Mouse (Mus musculus) neural tube, embryonic 13.5 days (tissue): Measurements from ENCODE around the gene Zfp566. TPM values are rescaled to one million over a fixed set of nuclear protein-coding genes. Genes with fewer than 3 reads are reported as not detected.

ENCODE experiments used
- ATAC-seq: fragments of 200-750 bp; cut with Nextera tagmentation; 2 replicates; pipeline ENCODE4 v1.8.0; 2017; ENCODE audit warnings: low read depth, mild to moderate bottlenecking, moderate TSS enrichment, moderate library complexity
- H3K27ac ChIP-seq: fragments of 300-500 bp; sonication (generic); replicated peaks from 2 replicates; pipeline ENCODE4 v1.5.1; 2015; ENCODE audit warnings: moderate library complexity, mild to moderate bottlenecking, inconsistent platforms
- H3K27me3 ChIP-seq: fragments of 300-500 bp; sonication (generic); 2 replicates; pipeline ENCODE4 v1.6.1; 2015; ENCODE audit warnings: mild to moderate bottlenecking, inconsistent platforms
- H3K36me3 ChIP-seq: fragments of 300-500 bp; sonication (generic); 2 replicates; pipeline ENCODE4 v1.6.1; 2015; ENCODE audit warnings: mild to moderate bottlenecking, inconsistent platforms
- H3K4me1 ChIP-seq: fragments of 300-500 bp; sonication (generic); replicated peaks from 2 replicates; pipeline ENCODE4 v1.6.1; 2015; ENCODE audit warnings: inconsistent platforms
- H3K4me2 ChIP-seq: fragments of 300-500 bp; sonication (generic); 2 replicates; pipeline ENCODE4 v1.6.1; 2015; ENCODE audit warnings: inconsistent platforms, mild to moderate bottlenecking, moderate library complexity
- H3K4me3 ChIP-seq: fragments of 300-500 bp; sonication (generic); 2 replicates; pipeline ENCODE4 v1.5.1; 2015; ENCODE audit warnings: mild to moderate bottlenecking, inconsistent platforms
- H3K9ac ChIP-seq: fragments of 300-500 bp; sonication (generic); 2 replicates; pipeline ENCODE4 v1.6.1; 2015; ENCODE audit warnings: moderate library complexity, mild to moderate bottlenecking, inconsistent platforms
- H3K9me3 ChIP-seq: fragments of 300-500 bp; sonication (generic); 2 replicates; pipeline ENCODE4 v1.6.1; 2016; ENCODE audit warnings: inconsistent platforms
- WGBS: fragments of 180-500 bp; shearing (Covaris S2); methylation state at CpG from one replicate; pipeline ENCODE4 v1.1.7; 2015; 5-methylcytosine and 5-hydroxymethylcytosine counted together
- microRNA-seq: library from miRNA; unstranded; fragments of <30 nt; microRNA quantifications from one replicate; pipeline ENCODE4, GENCODE M21; 2016
- polyA plus RNA-seq: library from polyadenylated mRNA; unstranded; fragments of >200 nt; fragmentation: Nextera tagmentation; extraction: Ambion mirVana; gene quantifications from 2 replicates; pipeline ENCODE4 v1.2.1, GENCODE M21; 2015

Zfp566 gene
- polyA plus RNA-seq, 1 experiment from 2014 or later, result 16.2 TPM

DNA sequence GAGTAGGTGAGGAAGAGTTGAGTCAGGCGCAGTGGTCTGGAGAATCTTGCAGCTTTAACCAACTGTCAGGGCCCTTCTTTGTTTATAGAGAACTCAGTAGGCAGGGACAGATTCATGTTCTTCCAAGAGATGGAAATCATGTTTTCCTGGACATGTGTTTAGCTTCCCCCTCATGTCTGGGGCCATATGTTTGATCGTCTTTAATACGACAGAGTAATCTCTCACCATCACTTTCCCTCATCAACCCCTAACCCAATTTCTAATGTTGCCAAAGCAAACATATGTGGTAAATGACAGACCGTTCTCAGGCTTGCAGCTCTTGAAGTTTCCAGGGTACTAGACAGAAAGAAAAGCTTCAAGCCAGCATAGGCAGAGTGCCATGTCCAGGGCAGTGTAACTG is 42.2 kb downstream of the Zfp566 start:
- no peak overlapping the region for H3K9ac ChIP-seq
- no peak overlapping the region for H3K27ac ChIP-seq
- ATAC-seq, result no peak
- no peak overlapping the region for H3K4me3 ChIP-seq
- no peak overlapping the region for H3K4me2 ChIP-seq
- WGBS, result 95% methylated on average over 4 of the region's 4 CpGs
- H3K9me3 ChIP-seq, result no peaks in the 10 kb centered on the region
- peaks cover 14% of the 10 kb centered on the region; the same call in 1 of the 2 replicates for H3K36me3 ChIP-seq
- peaks cover 15% of the 10 kb centered on the region for H3K4me1 ChIP-seq
- H3K27me3 ChIP-seq, result no peaks in the 10 kb centered on the region

DNA sequence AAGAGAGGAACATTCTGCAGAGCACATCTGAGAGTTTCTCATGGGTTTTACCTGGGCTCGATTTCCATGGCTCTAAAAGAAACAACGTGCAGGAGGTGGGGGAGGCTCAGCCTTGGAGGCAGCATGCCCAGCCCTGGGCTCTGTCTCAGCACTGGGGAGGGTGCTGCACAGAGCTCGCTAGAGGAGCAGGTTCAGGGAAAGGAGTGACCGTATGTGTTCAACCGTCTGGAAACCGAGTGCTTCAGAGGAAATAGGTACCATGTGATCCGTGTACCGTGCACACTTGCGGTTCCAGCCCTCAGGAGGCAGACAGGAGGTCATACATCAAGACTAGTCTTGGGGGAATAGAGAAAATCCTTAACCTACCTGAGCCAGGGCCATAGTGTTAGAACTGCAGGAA is 46.0 kb downstream of the Zfp566 start:
- no peak for ATAC-seq
- 60% methylated on average over 9 of the region's 9 CpGs for WGBS
- H3K27ac ChIP-seq, result no peak overlapping the region
- H3K4me3 ChIP-seq, result no peak overlapping the region
- H3K4me1 ChIP-seq, result no peaks in the 10 kb centered on the region
- peaks cover 36% of the 10 kb centered on the region for H3K36me3 ChIP-seq
- no peaks in the 10 kb centered on the region for H3K27me3 ChIP-seq
- no peak overlapping the region for H3K4me2 ChIP-seq
- no peaks in the 10 kb centered on the region for H3K9me3 ChIP-seq
- no peak overlapping the region for H3K9ac ChIP-seq

- H3K36me3 ChIP-seq, result peaks cover 30% of the 10 kb centered on the region
- H3K9me3 ChIP-seq, result no peaks in the 10 kb centered on the region
- no peaks in the 10 kb centered on the region for H3K27me3 ChIP-seq
- H3K4me1 ChIP-seq, result no peaks in the 10 kb centered on the region
- H3K4me3 ChIP-seq, result no peak overlapping the region
- no peak for ATAC-seq
- H3K4me2 ChIP-seq, result no peak overlapping the region
- H3K9ac ChIP-seq, result no peak overlapping the region
- H3K27ac ChIP-seq, result no peak overlapping the region
- 94% methylated on average over 12 of the region's 12 CpGs for WGBS
These were observed 56.0 kb downstream of the Zfp566 start for GRCm38 (mm10) chr7:30034331-30034730.

DNA sequence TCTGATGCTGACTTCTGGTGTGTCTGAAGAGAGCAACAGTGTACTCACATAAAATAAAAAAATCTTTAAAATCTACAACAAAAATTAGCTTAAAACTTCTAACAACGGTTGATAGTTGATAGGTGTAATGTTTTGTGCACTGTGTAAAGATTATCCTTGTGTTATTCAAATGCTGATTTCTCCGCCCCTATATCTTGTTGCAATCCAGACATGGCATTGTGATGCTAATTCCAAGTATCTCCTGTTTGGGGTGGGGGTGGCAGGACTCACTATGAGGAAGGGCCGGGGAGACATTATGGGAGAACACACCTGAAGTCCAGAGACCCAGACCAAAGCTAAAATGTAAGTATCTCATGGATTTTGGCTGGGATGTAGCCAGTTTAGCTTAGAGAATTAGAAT is 58.9 kb downstream of the Zfp566 start:
- Histone ChIP-seq H3K27ac (no peak overlapping the region), H3K27me3 (no peaks in the 10 kb centered on the region), H3K36me3 (peaks cover 18% of the 10 kb centered on the region), H3K4me1 (no peaks in the 10 kb centered on the region), H3K9ac (no peak overlapping the region), H3K9me3 (no peaks in the 10 kb centered on the region), H3K4me3 (no peak overlapping the region), H3K4me2 (no peak overlapping the region)
- ATAC-seq, result no peak
- 71% methylated on average over 3 of the region's 3 CpGs for WGBS

GRCm38 (mm10) chr7:30030677-30031076 is 59.6 kb downstream of the Zfp566 start:
- no peak for ATAC-seq
- Histone ChIP-seq H3K4me2 (no peak overlapping the region), H3K9me3 (no peaks in the 10 kb centered on the region), H3K9ac (no peak overlapping the region), H3K4me1 (no peaks in the 10 kb centered on the region), H3K27me3 (no peaks in the 10 kb centered on the region), H3K27ac (no peak overlapping the region), H3K4me3 (no peak overlapping the region), H3K36me3 (peaks cover 21% of the 10 kb centered on the region)
- WGBS, result 39% methylated on average over 6 of the region's 6 CpGs

- H3K4me3 ChIP-seq, result no peak overlapping the region
- H3K36me3 ChIP-seq, result peaks cover 41% of the 10 kb centered on the region
- WGBS, result 88% methylated on average over 3 of the region's 3 CpGs
- no peak overlapping the region for H3K27ac ChIP-seq
- H3K9me3 ChIP-seq, result no peaks in the 10 kb centered on the region
- H3K4me1 ChIP-seq, result no peaks in the 10 kb centered on the region
- no peaks in the 10 kb centered on the region for H3K27me3 ChIP-seq
- no peak overlapping the region for H3K4me2 ChIP-seq
- no peak for ATAC-seq
- no peak overlapping the region for H3K9ac ChIP-seq
These were observed 61.8 kb downstream of the Zfp566 start for GRCm38 (mm10) chr7:30028572-30028971.

Small RNAs within 50 kb of the gene (microRNA-seq; reads per million reads assigned to microRNA genes)
- gene Gm23368, result not detected

Other genes with a start within 250 kb of the Zfp566 start
- 12.9 and 14.2 TPM in 2 replicates for gene Zfp940, start 236.9 kb downstream of the Zfp566 start, polyA plus RNA-seq
- 18.3 and 19.0 TPM in 2 replicates for gene Zfp420, start 230.5 kb downstream of the Zfp566 start, polyA plus RNA-seq
- gene Zfp27, start 184.0 kb downstream of the Zfp566 start, polyA plus RNA-seq, result 17.1 and 17.6 TPM in 2 replicates
- 6.3 and 6.7 TPM in 2 replicates for gene Zfp383, start 182.3 kb downstream of the Zfp566 start, polyA plus RNA-seq
- gene Zfp74, start 136.4 kb downstream of the Zfp566 start, polyA plus RNA-seq, result 13.6 and 15.0 TPM in 2 replicates
- gene Zfp568, start 106.6 kb downstream of the Zfp566 start, polyA plus RNA-seq, result 5.5 and 6.5 TPM in 2 replicates
- gene Zfp14, start 39.1 kb downstream of the Zfp566 start, polyA plus RNA-seq, result 9.9 and 11.3 TPM in 2 replicates
- gene Zfp82, start 17.6 kb downstream of the Zfp566 start, polyA plus RNA-seq, result 12.0 and 14.2 TPM in 2 replicates
- gene Gm26920, start 117 bp downstream of the Zfp566 start, polyA plus RNA-seq, result 1.2 and 1.5 TPM in 2 replicates
- gene Zfp260, start 4.2 kb upstream of the Zfp566 start, polyA plus RNA-seq, result 102 and 106 TPM in 2 replicates
- gene Zfp382, start 31.4 kb upstream of the Zfp566 start, polyA plus RNA-seq, result 13.4 and 13.8 TPM in 2 replicates
- gene Zfp146, start 79.2 kb upstream of the Zfp566 start, polyA plus RNA-seq, result 14.2 TPM in 2 replicates
- 5.3 and 6.9 TPM in 2 replicates for gene Cox7a1, start 93.6 kb upstream of the Zfp566 start, polyA plus RNA-seq
- 79.5 and 83.0 TPM in 2 replicates for gene Capns1, start 108.3 kb upstream of the Zfp566 start, polyA plus RNA-seq
- 176 and 184 TPM in 2 replicates for gene Polr2i, start 141.4 kb upstream of the Zfp566 start, polyA plus RNA-seq
- 406 and 418 TPM in 2 replicates for gene Tbcb, start 141.7 kb upstream of the Zfp566 start, polyA plus RNA-seq
- gene Ovol3, start 145.2 kb upstream of the Zfp566 start, polyA plus RNA-seq, result not detected in 2 replicates
- gene Thap8, start 189.6 kb upstream of the Zfp566 start, polyA plus RNA-seq, result 0.47 and 0.81 TPM in 2 replicates
- gene Wdr62, start 189.9 kb upstream of the Zfp566 start, polyA plus RNA-seq, result 3.8 and 4.0 TPM in 2 replicates
- gene Clip3, start 201.2 kb upstream of the Zfp566 start, polyA plus RNA-seq, result 103 and 113 TPM in 2 replicates
- 120 and 123 TPM in 2 replicates for gene Alkbh6, start 218.2 kb upstream of the Zfp566 start, polyA plus RNA-seq
- 19.0 and 27.3 TPM in 2 replicates for gene Syne4, start 224.3 kb upstream of the Zfp566 start, polyA plus RNA-seq
- 5.7 TPM in 1 of 2 replicates, not detected in the other for gene E130208F15Rik, start 231.2 kb upstream of the Zfp566 start, polyA plus RNA-seq
- gene Sdhaf1, start 233.4 kb upstream of the Zfp566 start, polyA plus RNA-seq, result 18.0 and 22.9 TPM in 2 replicates